Mouse (Mus musculus): ENCODE data around the gene Csrp2. TPM values are rescaled to one million over a fixed set of nuclear protein-coding genes. Genes with fewer than 3 reads are reported as not detected.

Gene Csrp2
- total and polyA plus RNA-seq, 3 experiments = 4.8 to 19.6 TPM; not detected in 1

GRCm38 (mm10) chr10:110959781-110960180 is 40.2 kb downstream of the Csrp2 start:
- H3K9me3 ChIP-seq (replicated peaks; ENCODE audit: insufficient read depth, low read length) = no peaks in the 10 kb centered on the region
- TF ChIP-seq CHD2 (IDR thresholded peaks at IDR 0.05; ENCODE audit: low read length) (no peak), MAFK (IDR thresholded peaks at IDR 0.05; ENCODE audit: borderline replicate concordance, low read depth, low read length) (no peak), SMC3 (IDR thresholded peaks at IDR 0.05; ENCODE audit: low read depth, low read length) (no peak), MEF2A (IDR thresholded peaks at IDR 0.05; ENCODE audit: extremely low read depth, insufficient replicate concordance, low read depth, low read length, poor library complexity, severe bottlenecking) (no peak), USF1 (IDR thresholded peaks at IDR 0.05; ENCODE audit: low read depth, low read length) (no peak), JUND (IDR thresholded peaks at IDR 0.05; ENCODE audit: low read depth, low read length) (no peak), POLR2AphosphoS5 (IDR thresholded peaks at IDR 0.05; ENCODE audit: borderline replicate concordance, low read depth, low read length) (no peak), NELFE (IDR thresholded peaks at IDR 0.05; ENCODE audit: low read depth, low read length) (no peak), GABPA (IDR thresholded peaks at IDR 0.05; ENCODE audit: low read depth, low read length) (no peak), TCF12 (IDR thresholded peaks at IDR 0.05; ENCODE audit: low read depth, low read length) (no peak), ZNF384 (IDR thresholded peaks at IDR 0.05; ENCODE audit: low read depth, low read length) (no peak), ELF1 (IDR thresholded peaks at IDR 0.05; ENCODE audit: low read depth, low read length) (no peak), MAZ (IDR thresholded peaks at IDR 0.05; ENCODE audit: low read depth, low read length) (no peak)
- H3K79me2 ChIP-seq (ENCODE audit: control insufficient read depth, insufficient read depth, low read length, poor library complexity) = no peaks in the 10 kb centered on the region
- H3K9ac ChIP-seq (ENCODE audit: control insufficient read depth, low read depth, low read length, poor library complexity, severe bottlenecking) = no peak overlapping the region
- H3K4me3 ChIP-seq (ENCODE audit: control insufficient read depth in 1 of 2, insufficient read depth in 1 of 2, low read depth in 2 of 2, low read length in 2 of 2) = no peak overlapping the region
- H3K36me3 ChIP-seq (ENCODE audit: control insufficient read depth in 1 of 2, insufficient read depth in 2 of 2, low read length in 2 of 2) = peaks cover 0 to 28% of the 10 kb centered on the region in 2 experiments; a peak in 3 of 4 replicates
- no peaks in the 10 kb centered on the region for H3K27me3 ChIP-seq (ENCODE audit: control insufficient read depth in 1 of 2, insufficient read depth in 2 of 2, low read length in 2 of 2)
- no peaks in the 10 kb centered on the region for H3K4me1 ChIP-seq (ENCODE audit: control insufficient read depth in 1 of 2, insufficient read depth in 2 of 2, low read length in 2 of 2)
- DNase-seq (ENCODE audit: low read depth, low spot score) = no peak
- no peak overlapping the region for H3K27ac ChIP-seq (ENCODE audit: control insufficient read depth, low read depth, low read length)

DNA sequence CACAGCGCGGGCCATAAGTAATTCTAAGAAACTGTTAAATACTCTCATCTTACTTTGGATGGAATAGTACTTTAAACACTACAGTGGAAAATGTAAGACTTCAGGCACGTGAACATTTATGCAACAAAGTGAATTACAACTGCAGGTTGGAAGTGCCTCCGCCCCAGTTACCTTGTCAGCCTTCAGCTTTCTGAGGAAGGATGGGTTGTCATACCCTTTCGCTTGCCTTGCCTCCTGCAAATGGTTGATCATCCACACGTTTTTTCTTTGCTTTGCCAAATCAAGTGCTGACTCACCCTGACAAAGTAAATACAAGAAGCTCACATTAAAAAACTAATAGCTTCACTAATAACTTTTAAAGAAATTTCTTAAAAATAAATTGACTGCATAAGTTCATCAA is 41.3 kb downstream of the Csrp2 start:
- no peaks in the 10 kb centered on the region for H3K9me3 ChIP-seq (replicated peaks; ENCODE audit: insufficient read depth, low read length)
- DNase-seq (ENCODE audit: low read depth, low spot score) = no peak
- no peaks in the 10 kb centered on the region for H3K27me3 ChIP-seq (ENCODE audit: control insufficient read depth in 1 of 2, insufficient read depth in 2 of 2, low read length in 2 of 2)
- H3K4me1 ChIP-seq (ENCODE audit: control insufficient read depth in 1 of 2, insufficient read depth in 2 of 2, low read length in 2 of 2) = no peaks in the 10 kb centered on the region
- H3K4me3 ChIP-seq (ENCODE audit: control insufficient read depth in 1 of 2, insufficient read depth in 1 of 2, low read depth in 2 of 2, low read length in 2 of 2) = no peak overlapping the region
- H3K27ac ChIP-seq (ENCODE audit: control insufficient read depth, low read depth, low read length) = no peak overlapping the region
- TF ChIP-seq SMC3 (IDR thresholded peaks at IDR 0.05; ENCODE audit: low read depth, low read length) (no peak), MXI1 (IDR thresholded peaks at IDR 0.05; ENCODE audit: low read depth, low read length) (no peak), TBP (IDR thresholded peaks at IDR 0.05; ENCODE audit: low read depth, low read length) (no peak), POLR2AphosphoS2 (IDR thresholded peaks at IDR 0.05; ENCODE audit: low read length) (no peak), TCF12 (IDR thresholded peaks at IDR 0.05; ENCODE audit: low read depth, low read length) (no peak), UBTF (IDR thresholded peaks at IDR 0.05; ENCODE audit: borderline replicate concordance, insufficient read depth, low read depth, low read length) (no peak)
- peaks cover 0 to 20% of the 10 kb centered on the region in 2 experiments; a peak in 3 of 4 replicates for H3K36me3 ChIP-seq (ENCODE audit: control insufficient read depth in 1 of 2, insufficient read depth in 2 of 2, low read length in 2 of 2)
- no peaks in the 10 kb centered on the region for H3K79me2 ChIP-seq (ENCODE audit: control insufficient read depth, insufficient read depth, low read length, poor library complexity)
- H3K9ac ChIP-seq (ENCODE audit: control insufficient read depth, low read depth, low read length, poor library complexity, severe bottlenecking) = no peak overlapping the region
